Mouse (Mus musculus) kidney, embryonic 15.5 days (tissue): ENCODE measurements around the gene Rad51b. TPM values are rescaled to one million over a fixed set of nuclear protein-coding genes. Genes with fewer than 3 reads are reported as not detected.

Source experiments
- ATAC-seq: fragments of 200-750 bp; cut with Nextera tagmentation; replicated peaks from 2 replicates; pipeline ENCODE4 v1.8.0; 2017; ENCODE audit warnings: moderate TSS enrichment; ENCODE audit not compliant: low FRiP score
- H3K27ac ChIP-seq: fragments of 300-500 bp; sonication (generic); 2 replicates; pipeline ENCODE4 v1.5.1; 2015; ENCODE audit warnings: mild to moderate bottlenecking, inconsistent platforms
- H3K27me3 ChIP-seq: fragments of 300-500 bp; sonication (generic); 2 replicates; pipeline ENCODE4 v1.6.1; 2015; ENCODE audit warnings: inconsistent platforms
- H3K36me3 ChIP-seq: fragments of 300-500 bp; sonication (generic); 2 replicates; pipeline ENCODE4 v1.6.1; 2015; ENCODE audit warnings: inconsistent platforms
- H3K4me1 ChIP-seq: fragments of 300-500 bp; sonication (generic); 2 replicates; pipeline ENCODE4 v1.6.1; 2015; ENCODE audit warnings: inconsistent platforms
- H3K4me2 ChIP-seq: fragments of 300-500 bp; sonication (generic); 2 replicates; pipeline ENCODE4 v1.6.1; 2015; ENCODE audit warnings: moderate library complexity, mild to moderate bottlenecking, inconsistent platforms
- H3K4me3 ChIP-seq: fragments of 300-500 bp; sonication (generic); replicated peaks from 2 replicates; pipeline ENCODE4 v1.5.1; 2015; ENCODE audit warnings: mild to moderate bottlenecking, inconsistent platforms
- H3K9ac ChIP-seq: fragments of 300-500 bp; sonication (generic); 2 replicates; pipeline ENCODE4 v1.6.1; 2015; ENCODE audit warnings: mild to moderate bottlenecking, inconsistent platforms
- H3K9me3 ChIP-seq: fragments of 300-500 bp; sonication (generic); replicated peaks from 2 replicates; pipeline ENCODE4 v1.6.1; 2016; ENCODE audit warnings: inconsistent platforms
- WGBS: fragments of 180-500 bp; shearing (Covaris S2); methylation state at CpG from one replicate; pipeline ENCODE4 v1.1.7; 2015; ENCODE audit warnings: mixed read lengths; 5-methylcytosine and 5-hydroxymethylcytosine counted together
- polyA plus RNA-seq: library from polyadenylated mRNA; unstranded; fragments of >200 nt; fragmentation: Nextera tagmentation; extraction: Ambion mirVana; gene quantifications from 2 replicates; pipeline ENCODE4 v1.2.1, GENCODE M21; 2015

Gene Rad51b
- polyA plus RNA-seq, 1 experiment from 2014 or later: 8.2 TPM

- H3K27ac ChIP-seq: no peak overlapping the region
- H3K36me3 ChIP-seq: no peaks in the 10 kb centered on the region
- no peak overlapping the region for H3K4me2 ChIP-seq
- WGBS: 92% methylated on average over 2 of the region's 2 CpGs
- H3K4me1 ChIP-seq: peaks cover 18% of the 10 kb centered on the region
- no peak for ATAC-seq
- no peaks in the 10 kb centered on the region for H3K27me3 ChIP-seq
- H3K9ac ChIP-seq: no peak overlapping the region
- no peaks in the 10 kb centered on the region for H3K9me3 ChIP-seq
- H3K4me3 ChIP-seq: no peak overlapping the region
Observed at GRCm38 (mm10) chr12:79577525-79577924, 280.4 kb downstream of the Rad51b start.

DNA sequence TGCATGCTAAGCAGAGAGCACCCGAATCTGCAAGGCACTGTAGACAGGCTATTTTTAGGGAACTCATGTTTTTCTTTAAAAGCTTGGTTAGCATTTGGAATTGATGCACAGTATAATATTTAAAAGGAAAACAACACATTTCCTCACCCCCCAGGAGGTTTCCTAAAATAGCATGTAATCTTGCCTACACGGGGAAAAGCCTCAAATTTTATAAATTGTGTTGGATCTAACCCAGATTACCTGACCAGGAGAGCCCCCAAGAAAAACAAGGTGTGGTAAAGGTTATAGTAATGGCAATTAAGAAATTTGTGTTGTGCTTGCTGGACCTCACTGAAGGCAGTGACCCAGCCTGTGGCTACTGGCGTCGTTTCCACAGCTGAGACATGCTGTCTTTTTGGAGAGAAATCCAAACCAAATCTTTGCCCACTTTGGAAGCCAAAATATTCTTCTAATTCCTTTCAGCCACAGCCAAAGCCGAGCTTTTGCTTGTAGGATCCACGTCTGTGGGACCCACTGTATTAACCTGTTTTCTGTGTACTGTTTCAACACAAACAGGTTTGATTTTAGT, 282.0 kb downstream of the Rad51b start:
- 72% methylated on average over 6 of the region's 6 CpGs for WGBS
- Histone ChIP-seq H3K9ac (no peak overlapping the region), H3K9me3 (no peaks in the 10 kb centered on the region), H3K4me3 (no peak overlapping the region), H3K36me3 (no peaks in the 10 kb centered on the region), H3K27ac (peak overlapping the region; percentile 42; the same call in 1 of the 2 replicates), H3K27me3 (no peaks in the 10 kb centered on the region), H3K4me2 (no peak overlapping the region), H3K4me1 (peaks cover 16% of the 10 kb centered on the region)
- no peak for ATAC-seq

DNA sequence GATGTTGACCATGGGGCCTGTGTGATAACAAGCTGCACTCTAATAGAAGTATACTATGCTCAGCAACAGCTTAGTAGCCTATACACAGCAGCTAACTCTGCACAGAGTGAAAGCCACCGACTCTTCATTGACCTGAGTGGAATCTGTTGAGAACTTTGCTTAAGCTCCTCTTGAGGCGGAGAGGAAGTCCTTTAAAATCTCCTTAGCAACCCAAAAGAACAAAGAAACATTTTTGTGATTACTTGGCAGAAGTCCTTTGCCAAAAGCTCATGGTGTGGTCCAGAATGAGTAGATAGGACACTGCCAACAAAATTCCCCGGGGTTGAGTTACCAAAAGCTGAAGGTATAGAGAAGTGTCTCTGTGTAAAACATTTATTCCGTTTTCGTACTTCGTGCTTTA, 282.8 kb downstream of the Rad51b start:
- ATAC-seq: no peak
- no peak overlapping the region for H3K4me2 ChIP-seq
- H3K4me1 ChIP-seq: peaks cover 8% of the 10 kb centered on the region
- no peak overlapping the region for H3K9ac ChIP-seq
- no peaks in the 10 kb centered on the region for H3K9me3 ChIP-seq
- peak overlapping the region; percentile 42; the same call in 1 of the 2 replicates for H3K27ac ChIP-seq
- H3K4me3 ChIP-seq: no peak overlapping the region
- no peaks in the 10 kb centered on the region for H3K27me3 ChIP-seq
- H3K36me3 ChIP-seq: no peaks in the 10 kb centered on the region
- 95% methylated on average over 6 of the region's 6 CpGs for WGBS

GRCm38 (mm10) chr12:79584556-79585307, 287.6 kb downstream of the Rad51b start:
- H3K4me1 ChIP-seq: no peaks in the 10 kb centered on the region
- no peak overlapping the region for H3K4me3 ChIP-seq
- no peaks in the 10 kb centered on the region for H3K36me3 ChIP-seq
- no peak overlapping the region for H3K9ac ChIP-seq
- H3K9me3 ChIP-seq: no peaks in the 10 kb centered on the region
- peak overlapping the region; percentile 42; the same call in 1 of the 2 replicates for H3K27ac ChIP-seq
- no peaks in the 10 kb centered on the region for H3K27me3 ChIP-seq
- 80% methylated on average over 6 of the region's 6 CpGs for WGBS
- ATAC-seq: no peak
- no peak overlapping the region for H3K4me2 ChIP-seq

DNA sequence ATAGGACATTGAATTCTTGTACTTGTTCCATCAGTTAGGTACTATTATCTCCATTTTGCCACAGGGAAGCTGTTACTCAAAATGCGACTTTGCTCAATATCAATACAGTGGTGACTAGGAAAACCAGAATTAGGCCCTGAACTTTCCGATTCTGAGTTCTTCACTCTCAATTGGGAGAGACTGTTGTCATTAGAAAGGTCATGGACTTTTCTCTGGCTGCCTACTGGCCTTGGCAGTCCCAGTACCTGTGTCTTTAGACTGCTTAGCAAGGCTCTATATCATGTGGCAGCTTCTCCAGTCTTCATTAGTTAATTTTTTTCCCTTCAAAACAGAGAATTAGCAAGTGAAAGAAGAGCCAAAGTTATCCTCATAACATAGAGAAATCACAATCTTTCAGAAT, 288.3 kb downstream of the Rad51b start:
- Histone ChIP-seq H3K36me3 (no peaks in the 10 kb centered on the region), H3K4me3 (no peak overlapping the region), H3K27me3 (no peaks in the 10 kb centered on the region), H3K27ac (no peak overlapping the region), H3K9ac (no peak overlapping the region), H3K9me3 (no peaks in the 10 kb centered on the region), H3K4me2 (no peak overlapping the region), H3K4me1 (no peaks in the 10 kb centered on the region)
- no peak for ATAC-seq
- 90% methylated on average over 2 of the region's 2 CpGs for WGBS

- H3K27ac ChIP-seq: no peak overlapping the region
- H3K27me3 ChIP-seq: no peaks in the 10 kb centered on the region
- no peak overlapping the region for H3K4me3 ChIP-seq
- peaks cover 5% of the 10 kb centered on the region; the same call in 1 of the 2 replicates for H3K4me1 ChIP-seq
- ATAC-seq: no peak
- H3K36me3 ChIP-seq: no peaks in the 10 kb centered on the region
- H3K4me2 ChIP-seq: no peak overlapping the region
- no peak overlapping the region for H3K9ac ChIP-seq
- WGBS: 96% methylated on average over 4 of the region's 4 CpGs
- H3K9me3 ChIP-seq: no peaks in the 10 kb centered on the region
Observed at GRCm38 (mm10) chr12:79588831-79589230, 291.7 kb downstream of the Rad51b start.

DNA sequence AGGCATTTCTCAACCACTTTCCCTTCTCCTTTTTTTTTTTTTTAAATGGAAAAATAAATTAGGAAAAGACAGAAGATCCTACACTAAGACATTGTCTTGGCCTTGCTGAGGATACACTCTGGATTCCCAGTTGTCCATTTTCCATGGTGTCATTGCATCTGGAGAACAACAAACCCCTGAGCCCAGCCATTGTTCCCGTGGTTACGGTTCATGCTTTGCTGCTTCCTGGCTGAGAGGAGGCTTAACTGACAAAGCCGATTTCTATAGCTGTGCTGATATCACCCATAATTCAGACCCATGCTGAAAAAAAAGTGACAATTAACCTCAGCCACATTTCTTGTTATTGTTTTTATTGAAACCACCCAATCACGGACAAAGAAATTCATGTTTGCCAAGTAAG, 295.1 kb downstream of the Rad51b start:
- H3K4me1 ChIP-seq: peaks cover 6% of the 10 kb centered on the region; the same call in 1 of the 2 replicates
- WGBS: 37% methylated on average over 4 of the region's 4 CpGs

DNA sequence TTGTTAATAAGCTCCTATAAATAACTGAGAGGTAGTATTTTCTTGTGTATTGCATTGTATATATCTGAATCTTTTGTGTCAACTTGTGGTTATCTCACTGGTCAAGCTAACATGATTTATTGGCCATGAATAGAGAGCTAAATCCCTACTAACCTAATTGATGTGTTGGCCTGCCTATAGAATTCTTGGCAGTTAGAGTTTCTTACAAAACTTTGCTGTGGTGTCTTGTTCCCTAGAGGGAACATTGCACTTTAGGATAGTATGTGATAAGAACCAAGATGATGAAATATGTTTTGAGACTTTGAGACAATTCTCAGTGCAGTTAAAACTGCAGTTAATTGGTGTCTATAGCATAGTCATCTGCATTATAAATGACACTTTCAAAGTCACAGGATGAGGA, 299.8 kb downstream of the Rad51b start:
- H3K36me3 ChIP-seq: no peaks in the 10 kb centered on the region
- no peak overlapping the region for H3K4me3 ChIP-seq
- no peaks in the 10 kb centered on the region for H3K9me3 ChIP-seq
- no peak overlapping the region for H3K4me2 ChIP-seq
- H3K4me1 ChIP-seq: peaks cover 41% of the 10 kb centered on the region
- no peak for ATAC-seq
- no peaks in the 10 kb centered on the region for H3K27me3 ChIP-seq
- no peak overlapping the region for H3K9ac ChIP-seq
- H3K27ac ChIP-seq: no peak overlapping the region

More for the DNA sequence above, 295.1 kb downstream of the Rad51b start:
- no peak for ATAC-seq
- no peaks in the 10 kb centered on the region for H3K9me3 ChIP-seq
- no peak overlapping the region for H3K4me2 ChIP-seq
- no peaks in the 10 kb centered on the region for H3K36me3 ChIP-seq
- H3K9ac ChIP-seq: no peak overlapping the region
- no peak overlapping the region for H3K4me3 ChIP-seq
- no peaks in the 10 kb centered on the region for H3K27me3 ChIP-seq
- no peak overlapping the region for H3K27ac ChIP-seq

GRCm38 (mm10) chr12:79597351-79597750, 300.3 kb downstream of the Rad51b start:
- Histone ChIP-seq H3K9me3 (no peaks in the 10 kb centered on the region), H3K27ac (no peak overlapping the region), H3K4me3 (no peak overlapping the region), H3K4me1 (peaks cover 38% of the 10 kb centered on the region), H3K4me2 (no peak overlapping the region), H3K36me3 (no peaks in the 10 kb centered on the region), H3K9ac (no peak overlapping the region), H3K27me3 (no peaks in the 10 kb centered on the region)
- WGBS: 95% methylated on average over 2 of the region's 2 CpGs
- no peak for ATAC-seq

- H3K4me1 ChIP-seq: peaks cover 36% of the 10 kb centered on the region
- no peak for ATAC-seq
- H3K36me3 ChIP-seq: no peaks in the 10 kb centered on the region
- H3K4me3 ChIP-seq: no peak overlapping the region
- H3K4me2 ChIP-seq: no peak overlapping the region
- H3K27ac ChIP-seq: peak overlapping the region; percentile 79; the same call in 1 of the 2 replicates
- WGBS: 73% methylated on average over 2 of the region's 2 CpGs
- no peaks in the 10 kb centered on the region for H3K9me3 ChIP-seq
- no peak overlapping the region for H3K9ac ChIP-seq
- H3K27me3 ChIP-seq: no peaks in the 10 kb centered on the region
Observed at GRCm38 (mm10) chr12:79597786-79598185, 300.7 kb downstream of the Rad51b start.

- Histone ChIP-seq H3K27me3 (no peaks in the 10 kb centered on the region), H3K27ac (peak overlapping the region; percentile 79), H3K4me1 (peaks cover 36% of the 10 kb centered on the region), H3K36me3 (no peaks in the 10 kb centered on the region), H3K9ac (no peak overlapping the region), H3K4me2 (no peak overlapping the region), H3K9me3 (no peaks in the 10 kb centered on the region), H3K4me3 (no peak overlapping the region)
- ATAC-seq: no peak
- WGBS: 21% methylated on average over 4 of the region's 4 CpGs
Observed at GRCm38 (mm10) chr12:79598496-79598895, 301.4 kb downstream of the Rad51b start.

DNA sequence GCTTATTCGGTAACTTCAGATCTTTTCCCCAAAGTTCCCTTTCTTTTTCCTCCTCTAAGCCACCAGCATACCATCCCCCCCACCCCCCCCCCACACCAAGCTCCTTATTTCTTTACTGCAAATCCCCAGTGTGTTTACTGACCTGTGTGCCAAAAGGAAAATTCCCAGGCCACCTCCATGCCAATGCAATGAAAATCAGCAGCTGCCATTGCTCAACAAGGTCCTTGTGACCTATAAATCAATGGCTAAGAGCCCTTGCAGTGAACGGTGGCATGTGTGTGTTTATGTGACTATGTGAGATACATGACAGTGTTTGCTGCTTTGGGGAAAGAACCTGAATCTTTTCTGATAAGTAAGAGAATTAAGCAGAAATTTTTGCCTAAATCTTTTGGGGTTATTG, 301.8 kb downstream of the Rad51b start:
- H3K4me1 ChIP-seq: peaks cover 36% of the 10 kb centered on the region
- no peak overlapping the region for H3K4me2 ChIP-seq
- no peaks in the 10 kb centered on the region for H3K9me3 ChIP-seq
- H3K27me3 ChIP-seq: no peaks in the 10 kb centered on the region
- no peak for ATAC-seq
- WGBS: 24% methylated on average over 2 of the region's 2 CpGs
- no peak overlapping the region for H3K9ac ChIP-seq
- no peaks in the 10 kb centered on the region for H3K36me3 ChIP-seq
- no peak overlapping the region for H3K4me3 ChIP-seq
- peak overlapping the region; percentile 79 for H3K27ac ChIP-seq
